In genomic region chr11:3370928-3371598, GRCm38 (mm10) we compare ENCODE assay signal across 8 mouse cellular contexts. TPM values are rescaled to one million over a fixed set of nuclear protein-coding genes. Genes with fewer than 3 reads are reported as not detected.
DNase-seq lines count a peak whose midpoint lies in the region; ATAC-seq and TF ChIP-seq lines count a peak whose summit lies in the region.

No protein-coding gene starts in this region.

- H3K4me3 ChIP-seq in brown adipose tissue, adult 24 weeks (ENCODE audit: insufficient read depth, low read depth, low read length): peak overlapping the region; percentile 67
- peak overlapping the region; percentile 69 for H3K4me3 ChIP-seq in heart, embryonic 13.5 days
- H3K4me3 ChIP-seq in kidney, postnatal 0 days (replicated peaks; ENCODE audit: low read depth, low read length): peak overlapping the region; percentile 50
- peak overlapping the region; percentile 52 for H3K4me3 ChIP-seq in liver, embryonic 11.5 days (ENCODE audit: low read depth, low read length)
- peak overlapping the region; percentile 51 for H3K4me3 ChIP-seq in stomach, embryonic 14.5 days (ENCODE audit: low read depth, low read length)

- peak overlapping the region; percentile 87 for H3K9ac ChIP-seq in heart, embryonic 13.5 days
- H3K9ac ChIP-seq in kidney, postnatal 0 days (ENCODE audit: low read depth, low read length): peak overlapping the region; percentile 66
- H3K9ac ChIP-seq in liver, embryonic 11.5 days (ENCODE audit: low read depth, low read length): peak overlapping the region; percentile 63
- peak overlapping the region; percentile 52 for H3K9ac ChIP-seq in stomach, embryonic 14.5 days (replicated peaks; ENCODE audit: low read depth, low read length)

- DNase-seq in CD4-positive helper T cell, adult 2 months (ENCODE audit: low read depth, low spot score): peak; percentile 70
- peak; percentile 76 for DNase-seq in fat pad, adult 2 months (ENCODE audit: extremely low read depth, low read depth, low spot score)
- peak; percentile 96 for DNase-seq in kidney, postnatal 0 days (ENCODE audit: low spot score)
- DNase-seq in liver, embryonic 11.5 days (ENCODE audit: low spot score): peak; percentile 86
- peak; percentile 68 for DNase-seq in naive thymus-derived CD4-positive, alpha-beta T cell, adult 2 months (ENCODE audit: low read depth)

- under 1% methylated on average over 27 of the region's 27 CpGs for WGBS in heart, embryonic 13.5 days
- 2% methylated on average over 27 of the region's 27 CpGs for WGBS in kidney, postnatal 0 days
- WGBS in liver, embryonic 11.5 days: 5% methylated on average over 27 of the region's 27 CpGs
- 3% methylated on average over 27 of the region's 27 CpGs for WGBS in stomach, embryonic 14.5 days

- no peaks in the 10 kb centered on the region for H3K27me3 ChIP-seq in heart, embryonic 13.5 days (replicated peaks)
- H3K27me3 ChIP-seq in kidney, postnatal 0 days (ENCODE audit: insufficient read depth, low read length): no peaks in the 10 kb centered on the region
- no peaks in the 10 kb centered on the region for H3K27me3 ChIP-seq in liver, embryonic 11.5 days (replicated peaks; ENCODE audit: control insufficient read depth, insufficient read depth, low read length)
- H3K27me3 ChIP-seq in stomach, embryonic 14.5 days (ENCODE audit: control insufficient read depth, insufficient read depth, low read length): no peaks in the 10 kb centered on the region

- no peak overlapping the region for H3K27ac ChIP-seq in brown adipose tissue, adult 24 weeks (replicated peaks; ENCODE audit: low read depth, low read length)
- H3K27ac ChIP-seq in heart, embryonic 13.5 days (replicated peaks): peak overlapping the region; percentile 85
- H3K27ac ChIP-seq in kidney, postnatal 0 days: peak overlapping the region; percentile 71
- H3K27ac ChIP-seq in liver, embryonic 11.5 days (ENCODE audit: low read depth, low read length): no peak overlapping the region; the same call in 1 of the 2 replicates
- H3K27ac ChIP-seq in stomach, embryonic 14.5 days (ENCODE audit: low read length): peak overlapping the region; percentile 85

- H3K36me3 ChIP-seq in heart, embryonic 13.5 days: no peaks in the 10 kb centered on the region; the same call in 1 of the 2 replicates
- H3K36me3 ChIP-seq in kidney, postnatal 0 days (ENCODE audit: insufficient read depth, low read length): no peaks in the 10 kb centered on the region
- peaks cover 2% of the 10 kb centered on the region; the same call in 1 of the 2 replicates for H3K36me3 ChIP-seq in liver, embryonic 11.5 days (ENCODE audit: control insufficient read depth, insufficient read depth, low read length)
- no peaks in the 10 kb centered on the region for H3K36me3 ChIP-seq in stomach, embryonic 14.5 days (ENCODE audit: control insufficient read depth, insufficient read depth, low read length)

- peaks cover 4% of the 10 kb centered on the region; the same call in 1 of the 2 replicates for H3K4me1 ChIP-seq in brown adipose tissue, adult 24 weeks (ENCODE audit: control insufficient read depth, insufficient read depth, insufficient read length, low read length)
- H3K4me1 ChIP-seq in heart, embryonic 13.5 days: peaks cover 73% of the 10 kb centered on the region
- peaks cover 22% of the 10 kb centered on the region for H3K4me1 ChIP-seq in kidney, postnatal 0 days (replicated peaks; ENCODE audit: insufficient read depth, low read length)
- peaks cover 31% of the 10 kb centered on the region for H3K4me1 ChIP-seq in liver, embryonic 11.5 days (replicated peaks; ENCODE audit: control insufficient read depth, insufficient read depth, low read length)
- H3K4me1 ChIP-seq in stomach, embryonic 14.5 days (ENCODE audit: control insufficient read depth, insufficient read depth, low read length): peaks cover 40% of the 10 kb centered on the region

- ATAC-seq in heart, embryonic 13.5 days (ENCODE audit: extremely low read depth, insufficient number of reproducible peaks, low FRiP score, low TSS enrichment): peak; percentile 78; the same call in 1 of the 2 replicates
- peak; percentile 90 for ATAC-seq in kidney, postnatal 0 days (replicated peaks; ENCODE audit: low FRiP score, low read depth)
- peak; percentile 92 for ATAC-seq in liver, embryonic 11.5 days (replicated peaks; ENCODE audit: low FRiP score)
- peak; percentile 93 for ATAC-seq in stomach, embryonic 14.5 days (ENCODE audit: insufficient number of reproducible peaks, insufficient read depth, low FRiP score, low read depth)

- TF ChIP-seq CTCF in kidney, postnatal 0 days (IDR thresholded peaks at IDR 0.05; ENCODE audit: low read depth): no peak

- no peaks in the 10 kb centered on the region for H3K9me3 ChIP-seq in heart, embryonic 13.5 days
- no peaks in the 10 kb centered on the region for H3K9me3 ChIP-seq in kidney, postnatal 0 days (replicated peaks; ENCODE audit: low read length)
- no peaks in the 10 kb centered on the region for H3K9me3 ChIP-seq in liver, embryonic 11.5 days (ENCODE audit: control insufficient read depth, low read length)
- H3K9me3 ChIP-seq in stomach, embryonic 14.5 days (ENCODE audit: control insufficient read depth, low read depth, low read length): no peaks in the 10 kb centered on the region

- peak overlapping the region; percentile 85 for H3K4me2 ChIP-seq in heart, embryonic 13.5 days
- peak overlapping the region; percentile 92 for H3K4me2 ChIP-seq in kidney, postnatal 0 days (ENCODE audit: low read length)
- H3K4me2 ChIP-seq in liver, embryonic 11.5 days: peak overlapping the region; percentile 88
- peak overlapping the region; percentile 84 for H3K4me2 ChIP-seq in stomach, embryonic 14.5 days (replicated peaks; ENCODE audit: low read depth, low read length)

RNA-seq across cellular contexts. Expression of gene Limk2, which starts 37.9 kb away (rescaled TPM):
- 9.6 and 13.9 TPM in 2 replicates for polyA plus RNA-seq in brown adipose tissue, adult 24 weeks (2012; ENCODE audit: insufficient read depth, insufficient read length, missing spikeins)
- polyA plus RNA-seq in heart, embryonic 13.5 days (2015; fragmentation: Nextera tagmentation; extraction: Ambion mirVana): 50.4 and 58.3 TPM in 2 replicates
- 28.8 and 31.8 TPM in 2 replicates for polyA plus RNA-seq in kidney, postnatal 0 days (2015; fragmentation: Nextera tagmentation; extraction: Ambion mirVana)
- polyA plus RNA-seq in liver, embryonic 11.5 days (2014; fragmentation: Nextera tagmentation; extraction: Ambion mirVana): 37.4 and 37.7 TPM in 2 replicates
- 90.3 and 95.8 TPM in 2 replicates for polyA plus RNA-seq in stomach, embryonic 14.5 days (2014; fragmentation: Nextera tagmentation; extraction: Ambion mirVana)

RNA-seq across cellular contexts. Expression of gene Pik3ip1, which starts 40.9 kb away (rescaled TPM):
- polyA plus RNA-seq in brown adipose tissue, adult 24 weeks (2012; ENCODE audit: insufficient read depth, insufficient read length, missing spikeins): 1.4 and 3.8 TPM in 2 replicates
- 19.0 and 25.9 TPM in 2 replicates for polyA plus RNA-seq in heart, embryonic 13.5 days (2015; fragmentation: Nextera tagmentation; extraction: Ambion mirVana)
- polyA plus RNA-seq in kidney, postnatal 0 days (2015; fragmentation: Nextera tagmentation; extraction: Ambion mirVana): 14.8 and 15.0 TPM in 2 replicates
- polyA plus RNA-seq in liver, embryonic 11.5 days (2014; fragmentation: Nextera tagmentation; extraction: Ambion mirVana): 3.5 and 3.8 TPM in 2 replicates
- polyA plus RNA-seq in stomach, embryonic 14.5 days (2014; fragmentation: Nextera tagmentation; extraction: Ambion mirVana): 11.4 and 14.1 TPM in 2 replicates

Comparison
In these comparisons a context has a peak if more than half of its experiments do, and no peak if none do; other contexts are left out.
1. H3K27ac ChIP-seq: peak in heart, embryonic 13.5 days (single experiment), kidney, postnatal 0 days (single experiment) and stomach, embryonic 14.5 days (single experiment); none in brown adipose tissue, adult 24 weeks (single experiment) and liver, embryonic 11.5 days (single experiment).
2. Peak in every context shown above with its lines, with median percentiles within 50 percentile points of each other: DNase-seq, H3K4me3 ChIP-seq, ATAC-seq, H3K4me2 ChIP-seq and H3K9ac ChIP-seq.